Mouse (Mus musculus) ovary, postnatal 14 days (tissue): Measurements from ENCODE around the gene 2310009B15Rik.

Source experiments
- DNase-seq: peaks from one replicate; pipeline ENCODE4 v3.0.0; 2022; ENCODE audit warnings: low spot score

Gene 2310009B15Rik

GRCm38 (mm10) chr1:138842315-138842714 is 14.3 kb downstream of the 2310009B15Rik start:
- no peak for DNase-seq

DNA sequence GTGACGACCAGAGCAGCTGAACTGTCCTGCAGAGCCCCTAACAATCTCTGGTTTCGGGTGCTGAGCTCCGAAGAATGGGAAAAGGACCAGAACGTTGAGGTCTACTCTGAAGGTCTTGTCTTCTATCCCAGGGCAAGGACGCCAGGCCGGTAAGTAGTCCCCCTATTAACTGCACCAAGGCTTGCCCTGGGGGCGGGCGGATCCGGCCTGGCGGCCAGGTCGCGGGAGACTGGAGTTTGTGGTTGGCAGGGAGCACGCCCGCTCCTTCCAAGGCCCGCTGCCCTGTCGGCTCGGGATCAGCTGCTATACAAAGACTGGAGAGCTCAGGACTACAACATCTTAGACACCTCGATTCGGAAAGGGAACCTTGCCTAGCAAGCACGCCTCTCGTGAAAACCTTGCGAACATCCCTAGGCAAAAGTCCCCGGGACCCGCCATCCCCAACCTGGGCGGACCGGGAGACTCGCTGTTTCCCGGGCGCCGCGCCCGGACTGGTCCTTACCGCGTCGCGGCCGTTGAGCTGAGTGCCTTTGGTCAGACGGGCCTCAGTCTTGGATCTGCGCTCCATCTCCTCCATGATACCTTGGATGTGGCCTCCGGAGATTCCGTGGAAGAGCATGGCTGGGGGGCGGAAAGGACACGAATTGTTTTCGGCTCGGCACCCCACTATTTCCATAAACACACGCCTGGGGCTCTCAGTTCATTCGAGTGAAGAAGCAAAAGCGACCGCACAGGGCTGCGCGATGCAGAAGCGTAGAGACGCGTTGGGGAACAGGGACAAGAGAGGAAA is 15.2 kb downstream of the 2310009B15Rik start:
- DNase-seq: no peak

GRCm38 (mm10) chr1:138840440-138841305 is 16.0 kb downstream of the 2310009B15Rik start:
- no peak for DNase-seq

GRCm38 (mm10) chr1:138839809-138840430 is 16.7 kb downstream of the 2310009B15Rik start:
- no peak for DNase-seq

DNA sequence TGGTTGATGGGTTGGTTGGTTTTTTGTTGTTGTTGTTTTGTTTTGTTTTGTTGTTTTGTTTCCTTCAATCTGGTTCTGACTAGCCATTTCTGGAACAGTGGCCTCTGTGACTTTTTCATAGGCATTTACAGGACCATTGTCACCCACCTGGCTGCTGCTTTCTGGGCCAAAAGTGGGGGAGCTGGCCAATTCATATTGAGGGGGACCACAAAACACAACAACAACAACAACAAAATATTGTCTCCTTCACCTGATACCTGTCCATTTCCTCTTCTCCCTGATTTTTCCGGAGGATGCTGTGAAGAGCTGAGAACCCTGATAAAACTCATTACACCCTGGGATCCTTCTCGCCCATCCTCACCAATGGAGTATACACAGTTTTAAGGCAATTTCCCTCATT is 17.4 kb downstream of the 2310009B15Rik start:
- no peak for DNase-seq

- DNase-seq: no peak
These were observed 18.6 kb downstream of the 2310009B15Rik start for GRCm38 (mm10) chr1:138837786-138838743.

- no peak for DNase-seq
These were observed 21.2 kb downstream of the 2310009B15Rik start for GRCm38 (mm10) chr1:138835355-138835900.

GRCm38 (mm10) chr1:138831309-138831708 is 25.3 kb downstream of the 2310009B15Rik start:
- no peak for DNase-seq

DNA sequence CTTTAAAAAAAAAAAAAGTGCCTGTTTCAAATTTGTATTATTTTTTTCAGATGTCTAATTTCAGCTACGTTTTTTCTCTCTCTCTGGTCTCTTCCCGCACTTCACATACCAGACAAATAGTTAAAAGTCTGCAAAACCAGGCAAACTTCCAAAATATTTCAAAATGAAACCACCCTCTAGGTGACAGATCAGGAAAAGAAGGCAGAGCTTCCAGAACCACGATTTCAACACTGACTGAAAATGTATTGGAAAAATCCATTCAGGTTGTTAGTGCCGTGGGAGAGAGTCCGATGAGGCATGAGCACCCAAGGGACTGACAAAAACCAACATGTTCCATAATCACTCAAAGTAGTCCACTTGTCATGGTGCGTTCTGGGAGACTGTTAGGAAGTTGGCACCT is 29.8 kb downstream of the 2310009B15Rik start:
- DNase-seq: no peak

DNA sequence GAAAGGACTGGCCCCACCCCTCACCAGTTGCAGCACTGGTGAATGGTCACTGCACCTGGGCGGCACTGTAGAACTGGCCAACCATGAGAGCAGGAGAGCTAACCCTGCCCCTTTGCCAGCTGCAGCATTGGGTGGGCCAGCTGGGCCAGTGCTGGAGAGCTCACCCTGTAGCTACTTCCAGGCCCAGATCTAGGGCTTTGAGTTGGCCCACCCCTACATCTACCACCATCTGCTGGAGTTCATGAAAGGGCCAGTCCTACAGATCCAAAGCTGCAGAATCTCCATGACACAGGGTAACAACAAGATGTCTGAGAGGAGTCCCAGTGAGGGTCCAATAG is 33.7 kb downstream of the 2310009B15Rik start:
- no peak for DNase-seq

GRCm38 (mm10) chr1:138822255-138822984 is 34.2 kb downstream of the 2310009B15Rik start:
- no peak for DNase-seq
